Mouse (Mus musculus): ENCODE results near the gene 1700069L16Rik.

DNA sequence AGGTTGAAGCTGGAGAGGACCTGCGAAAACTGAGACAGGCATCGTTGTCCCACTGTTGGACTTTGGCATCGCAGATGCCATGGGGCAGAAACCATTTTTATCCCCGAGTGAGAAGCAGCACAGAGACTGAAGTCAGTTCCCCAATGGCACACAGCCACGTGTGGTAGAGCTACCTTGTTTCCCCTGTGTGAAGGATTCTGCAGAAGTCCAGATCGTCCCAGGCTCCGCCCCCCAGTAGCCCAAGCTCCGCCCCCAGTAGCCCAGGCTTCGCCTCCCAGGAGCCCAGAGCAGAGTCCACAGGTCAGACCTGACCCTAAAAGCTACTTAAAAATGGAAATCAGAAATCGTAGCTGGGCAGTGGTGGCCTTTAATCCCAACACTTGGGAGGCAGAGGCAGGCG is 70.4 kb downstream of the 1700069L16Rik start:
- no peak for TF ChIP-seq POLR2A (IDR thresholded peaks at IDR 0.05; ENCODE audit: insufficient read depth, low read depth, low read length)
- no peak for TF ChIP-seq CTCF (IDR thresholded peaks at IDR 0.05; ENCODE audit: insufficient read depth, low read depth, low read length)

Data from olfactory bulb, adult 2 months (tissue).